Mouse (Mus musculus): ENCODE results near the gene Mael.

GRCm38 (mm10) chr1:166283451-166283850 lies 44.9 kb upstream of the Mael start:
- TF ChIP-seq CTCF (IDR thresholded peaks at IDR 0.05) (no peak), EP300 (IDR thresholded peaks at IDR 0.05) (no peak)
